Mouse (Mus musculus) embryonic facial prominence, embryonic 14.5 days (tissue): ENCODE measurements around the gene Sema5a. TPM values are rescaled to one million over a fixed set of nuclear protein-coding genes. Genes with fewer than 3 reads are reported as not detected.

Experiments used
- ATAC-seq: fragments of 200-750 bp; cut with Nextera tagmentation; 2 replicates; pipeline ENCODE4 v1.8.0; 2017; ENCODE audit warnings: low read depth, moderate number of reproducible peaks, moderate TSS enrichment
- DNase-seq: peaks from one replicate; pipeline ENCODE4 v3.0.0-alpha.2; 2015; ENCODE audit warnings: low spot score
- H3K27ac ChIP-seq: fragments of 300-500 bp; sonication (generic); replicated peaks from 2 replicates; pipeline ENCODE4 v1.5.1; 2014; ENCODE audit warnings: low read depth, mild to moderate bottlenecking, low read length, moderate library complexity
- H3K27me3 ChIP-seq: fragments of 300-500 bp; sonication (generic); replicated peaks from 2 replicates; pipeline ENCODE4 v1.6.1; 2014; ENCODE audit warnings: low read length; ENCODE audit not compliant: control insufficient read depth, insufficient read depth
- H3K36me3 ChIP-seq: fragments of 300-500 bp; sonication (generic); 2 replicates; pipeline ENCODE4 v1.6.1; 2014; ENCODE audit warnings: low read length, mixed read lengths; ENCODE audit not compliant: control insufficient read depth, insufficient read depth
- H3K4me1 ChIP-seq: fragments of 300-500 bp; sonication (generic); 2 replicates; pipeline ENCODE4 v1.6.1; 2014; ENCODE audit warnings: antibody characterized with exemption, low read length; ENCODE audit not compliant: control insufficient read depth, insufficient read depth
- H3K4me2 ChIP-seq: fragments of 300-500 bp; sonication (generic); 2 replicates; pipeline ENCODE4 v1.6.1; 2014; ENCODE audit warnings: low read depth, mild to moderate bottlenecking, low read length, moderate library complexity, mixed read lengths
- H3K4me3 ChIP-seq: fragments of 300-500 bp; sonication (generic); 2 replicates; pipeline ENCODE4 v1.5.1; 2014; ENCODE audit warnings: low read depth, mild to moderate bottlenecking, low read length
- H3K9ac ChIP-seq: fragments of 300-500 bp; sonication (generic); 2 replicates; pipeline ENCODE4 v1.6.1; 2014; ENCODE audit warnings: low read depth, mild to moderate bottlenecking, low read length, moderate library complexity, mixed read lengths
- H3K9me3 ChIP-seq: fragments of 300-500 bp; sonication (generic); 2 replicates; pipeline ENCODE4 v1.6.1; 2016; ENCODE audit warnings: low read length; ENCODE audit not compliant: control insufficient read depth
- WGBS: fragments of 180-500 bp; shearing (Covaris S2); extraction: QIAGEN DNeasy Blood & Tissue Kit; methylation state at CpG from one replicate; pipeline ENCODE4 v1.1.7; 2014; 5-methylcytosine and 5-hydroxymethylcytosine counted together
- polyA plus RNA-seq: library from polyadenylated mRNA; unstranded; fragments of >200 nt; fragmentation: Nextera tagmentation; extraction: Ambion mirVana; gene quantifications from 2 replicates; pipeline ENCODE4 v1.2.1, GENCODE M21; 2014

Sema5a gene
- polyA plus RNA-seq, 1 experiment from 2014 or later: 26.7 TPM

- whole genome bisulfite sequencing: 20% methylated on average over 3 of the region's 3 CpGs
- ATAC-seq: no peak
Observed at GRCm38 (mm10) chr15:32730839-32731238, 486.2 kb downstream of the Sema5a start.

More at GRCm38 (mm10) chr15:32730839-32731238, 486.2 kb downstream of the Sema5a start:
- Histone ChIP-seq H3K4me2 (no peak overlapping the region), H3K4me3 (no peak overlapping the region), H3K27me3 (no peaks in the 10 kb centered on the region), H3K27ac (no peak overlapping the region), H3K9me3 (no peaks in the 10 kb centered on the region), H3K4me1 (no peaks in the 10 kb centered on the region), H3K9ac (no peak overlapping the region), H3K36me3 (no peaks in the 10 kb centered on the region)
- peak; percentile 57 for DNase-seq

Other genes starting within 250 kb of the Sema5a start
- not detected in 2 replicates for gene Tas2r119, start 67.5 kb upstream of the Sema5a start, polyA plus RNA-seq